Mouse (Mus musculus): ENCODE results near the gene Slc11a1. TPM values are rescaled to one million over a fixed set of nuclear protein-coding genes. Genes with fewer than 3 reads are reported as not detected.
"Not testable (repeated sequence)": the region's sequence is repeated elsewhere in the genome, so short reads cannot be mapped to it uniquely, and the experiment has no call there.

The Slc11a1 gene
- total RNA-seq, 2 experiments from 2014 or later: 3.1 to 3.9 TPM

DNA sequence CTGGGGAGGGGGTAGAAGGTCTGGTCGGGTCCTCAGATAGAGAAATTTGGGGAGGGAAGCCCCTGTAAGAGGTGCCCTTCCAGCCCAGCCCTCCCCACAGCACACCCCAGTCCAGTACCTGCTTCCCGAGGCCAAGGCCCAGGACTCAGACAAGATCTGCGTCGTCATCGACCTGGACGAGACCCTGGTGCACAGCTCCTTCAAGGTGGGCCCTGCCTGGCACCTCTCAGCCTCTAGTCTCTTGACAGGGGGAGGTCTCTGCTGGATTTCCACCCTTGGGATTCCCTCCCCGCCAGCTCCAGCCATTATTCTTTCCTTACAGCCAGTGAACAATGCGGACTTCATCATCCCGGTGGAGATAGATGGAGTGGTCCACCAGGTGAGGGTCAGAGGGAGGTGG, 18.7 kb downstream of the Slc11a1 start:
- H3K4me3 ChIP-seq: no peak overlapping the region
- TF ChIP-seq CTCF (conservative IDR thresholded peaks at IDR 0.05): no peak
- DNase-seq (ENCODE audit: low spot score in 2 of 2): no peak
- H3K27ac ChIP-seq: no peak overlapping the region

DNA sequence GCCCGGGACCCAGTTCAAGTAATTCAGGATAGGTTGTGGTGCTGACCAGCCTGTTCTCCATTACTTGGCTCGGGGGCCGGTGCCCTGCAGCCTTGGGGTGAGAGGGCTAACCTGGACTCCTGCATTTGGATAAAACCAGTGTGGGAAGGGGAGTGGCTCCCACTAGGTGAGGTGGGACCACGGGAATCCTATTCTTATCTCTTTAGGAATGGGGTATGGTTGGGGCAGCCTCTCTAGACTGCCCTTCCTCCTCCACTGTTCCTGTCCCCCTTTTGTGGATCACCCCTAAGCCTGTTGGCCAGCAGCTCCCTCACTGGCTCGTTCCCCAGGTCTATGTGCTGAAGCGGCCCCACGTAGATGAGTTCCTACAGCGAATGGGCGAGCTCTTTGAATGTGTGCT, 19.3 kb downstream of the Slc11a1 start:
- Histone ChIP-seq H3K27ac (no peak overlapping the region), H3K4me3 (no peak overlapping the region)
- TF ChIP-seq CTCF (conservative IDR thresholded peaks at IDR 0.05): no peak
- DNase-seq (ENCODE audit: low spot score in 2 of 2): no peak

DNA sequence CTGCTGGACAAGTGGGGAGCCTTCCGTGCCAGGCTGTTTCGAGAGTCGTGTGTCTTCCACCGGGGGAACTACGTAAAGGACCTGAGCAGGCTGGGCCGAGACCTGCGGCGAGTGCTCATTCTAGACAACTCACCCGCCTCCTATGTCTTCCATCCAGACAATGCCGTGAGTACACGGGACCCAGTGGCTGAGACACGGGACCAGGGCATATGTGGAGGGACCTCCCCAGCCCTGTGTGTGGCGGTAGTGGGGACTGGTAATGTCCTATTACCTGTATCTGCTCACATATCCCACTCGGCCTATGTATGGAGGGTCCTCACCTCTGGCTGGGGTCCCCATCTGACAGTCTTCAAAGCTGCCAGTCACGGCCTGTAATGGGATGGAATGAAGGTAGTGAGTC, 19.9 kb downstream of the Slc11a1 start:
- Histone ChIP-seq H3K27ac (no peak overlapping the region), H3K4me3 (no peak overlapping the region)
- no peak for TF ChIP-seq CTCF (conservative IDR thresholded peaks at IDR 0.05)
- no peak for DNase-seq (ENCODE audit: low spot score in 2 of 2)

DNA sequence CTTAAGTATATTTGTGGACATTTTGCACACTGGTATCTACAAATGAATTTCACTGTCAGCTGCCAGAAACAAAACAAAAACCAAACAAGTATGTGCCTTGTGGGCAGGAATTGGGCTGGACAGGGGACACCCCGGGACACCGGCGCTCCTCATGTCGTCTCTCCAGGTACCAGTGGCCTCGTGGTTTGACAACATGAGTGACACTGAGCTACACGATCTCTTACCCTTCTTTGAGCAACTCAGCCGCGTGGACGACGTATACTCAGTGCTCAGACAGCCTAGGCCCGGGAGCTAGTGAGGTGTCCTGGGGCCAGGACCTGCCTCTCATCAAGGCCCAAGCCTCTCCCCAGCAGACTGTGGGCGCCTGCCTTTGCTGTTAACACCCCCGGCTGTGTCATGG, 20.3 kb downstream of the Slc11a1 start:
- Histone ChIP-seq H3K4me3 (no peak overlapping the region), H3K27ac (no peak overlapping the region)
- TF ChIP-seq CTCF (conservative IDR thresholded peaks at IDR 0.05): no peak
- no peak for DNase-seq (ENCODE audit: low spot score in 2 of 2)

DNA sequence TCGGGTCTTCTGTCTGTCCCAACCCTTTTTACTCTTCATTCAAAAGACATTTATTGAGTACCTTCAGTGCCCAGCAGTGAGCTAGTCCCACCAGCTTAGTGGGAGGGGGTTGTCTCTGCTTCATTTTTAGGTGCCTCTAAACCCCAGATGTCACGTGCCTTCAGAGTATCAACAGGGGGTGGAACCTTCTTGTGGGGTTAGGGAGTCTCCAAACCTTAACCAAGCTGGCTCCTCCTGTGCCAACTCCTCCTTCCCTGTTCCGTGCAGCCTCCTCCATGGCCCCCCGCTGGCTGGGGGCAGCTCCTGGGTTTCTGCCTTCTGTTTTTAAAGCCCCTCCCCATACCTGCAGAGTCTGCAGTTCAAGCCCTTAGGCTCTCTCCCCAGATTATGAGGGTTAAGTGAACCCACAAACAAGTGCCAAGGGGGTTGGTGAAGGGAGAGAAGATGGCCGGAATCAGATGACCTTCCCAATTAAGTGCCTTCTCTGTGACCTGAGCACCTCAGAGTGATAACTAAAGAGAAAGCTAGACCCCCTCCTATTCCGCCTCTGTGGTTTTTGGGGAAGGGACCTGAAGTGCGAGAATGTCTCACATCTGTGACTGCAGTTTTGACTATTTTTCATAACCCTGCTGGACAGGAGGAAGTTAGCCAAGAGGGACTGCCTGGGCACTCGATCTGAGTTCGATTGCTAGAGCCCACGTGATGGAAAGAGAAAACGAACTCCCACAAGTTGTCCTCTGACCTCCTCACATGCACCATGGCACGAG, 21.6 kb downstream of the Slc11a1 start:
- H3K27ac ChIP-seq: peak overlapping the region; percentile 82
- peak overlapping the region; percentile 62 for H3K4me3 ChIP-seq
- not testable (repeated sequence) for DNase-seq (ENCODE audit: low spot score in 2 of 2)

GRCm38 (mm10) chr1:74397268-74397918, 22.4 kb downstream of the Slc11a1 start:
- TF ChIP-seq CTCF (conservative IDR thresholded peaks at IDR 0.05): peak; percentile 91
- Histone ChIP-seq H3K27ac (peak overlapping the region; percentile 82), H3K4me3 (peak overlapping the region; percentile 62)
- peak; percentile 87 to 91 for DNase-seq (ENCODE audit: low spot score in 2 of 2)

DNA sequence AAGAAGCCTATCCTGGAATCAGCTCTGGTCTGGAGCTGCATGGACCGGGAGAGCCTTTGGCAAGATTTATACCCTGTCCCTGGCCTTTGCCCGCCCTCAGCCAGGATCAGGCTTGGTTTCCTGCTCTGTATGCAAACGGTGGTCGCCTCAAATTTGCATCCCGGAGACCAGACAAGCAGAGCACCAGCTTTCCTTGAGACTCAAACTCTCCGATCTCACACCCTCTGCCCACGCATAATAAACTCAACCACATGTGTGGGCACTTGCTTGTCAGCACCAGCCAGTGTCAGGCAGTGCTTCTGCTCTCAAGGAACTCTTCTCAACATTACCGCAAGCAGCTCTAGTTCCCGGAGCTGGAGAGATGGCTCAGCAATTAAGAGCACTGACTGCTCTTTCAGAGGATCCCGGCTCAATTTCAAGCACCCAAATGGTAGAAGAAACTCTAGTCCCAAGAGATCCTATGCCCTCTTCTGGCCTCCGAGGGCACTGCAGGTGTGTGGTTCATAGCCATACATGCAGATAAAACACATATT, 23.0 kb downstream of the Slc11a1 start:
- Histone ChIP-seq H3K27ac (peak overlapping the region; percentile 82), H3K4me3 (peak overlapping the region; percentile 62)
- peak; percentile 81 for TF ChIP-seq CTCF (conservative IDR thresholded peaks at IDR 0.05)
- peak in 1 of 2 experiments; percentile 36 for DNase-seq (ENCODE audit: low spot score in 2 of 2)

GRCm38 (mm10) chr1:74400531-74400930, 25.5 kb downstream of the Slc11a1 start:
- TF ChIP-seq CTCF (conservative IDR thresholded peaks at IDR 0.05): no peak

GRCm38 (mm10) chr1:74401015-74401702, 26.2 kb downstream of the Slc11a1 start:
- Histone ChIP-seq H3K4me3 (no peak overlapping the region), H3K27ac (no peak overlapping the region)
- TF ChIP-seq CTCF (conservative IDR thresholded peaks at IDR 0.05): no peak
- DNase-seq (ENCODE audit: low spot score in 2 of 2): no peak

More at GRCm38 (mm10) chr1:74400531-74400930, 25.5 kb downstream of the Slc11a1 start:
- H3K27ac ChIP-seq: no peak overlapping the region
- no peak for DNase-seq (ENCODE audit: low spot score in 2 of 2)
- no peak overlapping the region for H3K4me3 ChIP-seq

GRCm38 (mm10) chr1:74404206-74404605, 29.2 kb downstream of the Slc11a1 start:
- no peak for DNase-seq (ENCODE audit: low spot score in 2 of 2)
- Histone ChIP-seq H3K27ac (no peak overlapping the region), H3K4me3 (no peak overlapping the region)
- TF ChIP-seq CTCF (conservative IDR thresholded peaks at IDR 0.05): no peak

DNA sequence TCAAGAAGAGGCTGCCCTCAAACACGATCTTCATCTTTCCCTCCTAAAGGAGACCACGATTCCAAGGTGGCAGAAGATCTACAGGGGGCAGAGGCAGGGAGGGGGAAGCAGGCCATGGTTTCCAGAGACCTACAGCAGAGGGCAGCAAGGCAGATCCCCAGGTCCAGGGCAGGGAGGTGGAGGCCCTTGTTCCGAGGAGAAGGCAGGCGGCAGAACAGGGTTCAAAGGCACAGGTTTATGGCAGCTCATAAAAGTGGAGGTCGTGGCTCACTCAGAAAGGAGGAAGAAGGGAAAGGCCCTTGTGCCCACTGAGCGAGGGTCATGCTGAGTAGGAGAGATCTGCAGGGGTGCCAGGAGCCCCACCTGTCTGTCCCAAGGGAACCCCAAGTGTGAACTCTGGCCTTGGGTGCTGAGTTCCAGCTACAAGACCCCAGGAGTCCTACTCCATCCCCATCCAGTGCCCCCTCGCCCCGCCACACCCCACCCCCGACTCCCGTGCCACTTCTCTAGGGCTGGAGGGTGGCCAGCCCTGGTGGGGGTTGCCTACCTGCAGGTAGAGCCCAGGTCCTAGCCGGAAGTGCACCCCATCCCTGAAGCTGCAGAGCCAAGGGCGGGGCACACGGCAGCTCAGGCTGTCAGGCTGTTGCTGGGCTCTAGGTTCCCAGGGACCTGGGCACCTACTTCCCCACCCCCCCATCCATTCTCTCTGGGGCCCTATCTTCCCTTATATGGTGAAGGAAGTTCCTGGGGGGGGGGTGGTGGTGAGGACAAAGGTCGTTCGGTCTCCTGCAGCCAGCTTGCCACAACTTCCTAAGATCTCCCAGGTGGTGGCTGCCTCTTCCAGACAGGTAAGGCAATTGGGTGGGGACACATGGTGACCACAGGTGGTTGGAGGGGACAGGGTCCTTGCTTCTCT, 33.9 kb downstream of the Slc11a1 start, which contains the start of gene Vil1:
Vil1 (plus strand) TSS at position 788 of the 916 bp plus-strand sequence.
- Histone ChIP-seq H3K27ac (no peak within 1 kb of the TSS), H3K4me3 (no peak within 1 kb of the TSS)
- TF ChIP-seq CTCF (conservative IDR thresholded peaks at IDR 0.05): no peak
- DNase-seq (ENCODE audit: low spot score in 2 of 2): no peak

DNA sequence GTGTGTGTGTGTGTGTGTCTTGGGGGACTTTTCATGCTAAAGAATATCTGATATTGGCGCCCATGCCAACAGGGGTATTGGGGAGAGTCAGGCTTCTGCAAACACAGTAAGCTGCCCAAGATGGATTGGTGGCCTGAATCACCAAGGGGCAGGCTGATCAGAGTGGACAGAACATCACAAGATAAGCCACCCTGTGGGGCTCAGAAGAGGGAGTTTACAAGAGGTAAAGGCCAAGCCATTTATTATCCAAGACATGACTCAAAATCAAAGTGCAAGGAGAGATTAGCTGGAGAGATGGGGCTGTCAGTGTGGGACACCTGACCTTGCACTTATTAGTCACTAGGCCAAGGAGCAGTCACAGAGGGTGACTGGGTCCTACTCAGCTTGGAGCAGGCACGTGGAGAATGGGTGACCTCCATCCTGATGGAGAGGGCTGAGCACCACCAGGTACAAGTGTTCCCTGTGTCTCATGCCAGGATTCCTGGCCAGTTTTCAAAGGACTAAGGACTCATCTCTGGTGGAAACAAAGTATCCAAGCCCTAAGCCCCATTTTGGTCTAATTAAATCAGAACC, 36.8 kb downstream of the Slc11a1 start:
- DNase-seq (ENCODE audit: low spot score in 2 of 2): no peak
- H3K27ac ChIP-seq: no peak overlapping the region
- TF ChIP-seq CTCF (conservative IDR thresholded peaks at IDR 0.05): no peak
- H3K4me3 ChIP-seq: no peak overlapping the region
